Comparison of ENCODE assay signal across 19 mouse cellular contexts in the genomic region with DNA sequence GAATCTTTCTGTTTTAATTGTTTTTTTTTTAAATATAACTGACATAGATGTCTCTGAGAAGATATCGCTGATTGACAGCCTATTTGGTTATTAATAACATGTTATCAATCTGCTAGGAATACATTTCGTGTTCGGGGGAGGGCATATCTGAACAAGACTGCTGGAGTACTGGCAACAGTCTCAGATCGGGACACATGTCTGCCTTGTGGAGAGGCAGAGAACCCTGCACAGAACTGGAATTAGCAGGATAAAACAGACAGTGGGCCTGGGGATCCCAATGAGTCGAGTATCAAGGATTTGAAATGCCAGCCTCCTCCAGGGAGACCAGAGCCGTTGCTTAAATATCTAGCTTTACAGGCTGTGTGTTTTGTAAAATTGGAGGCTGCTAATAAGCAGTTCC.
"Had no signal": no experiment of that assay in that cellular context is flagged by ENCODE, and none has a peak within 500 bp of the region (broad histone marks: within the 10 kb centered on the region; RNA-seq: fewer than 3 reads in every experiment).

No protein-coding gene starts in this region.

- H3K4me2 ChIP-seq: kidney, embryonic 15.5 days; liver, embryonic 13.5 days; midbrain, embryonic 15.5 days; neural tube, embryonic 12.5 days; neural tube, embryonic 15.5 days; stomach, embryonic 15.5 days had no signal

- H3K27me3 ChIP-seq: kidney, embryonic 15.5 days; liver, embryonic 13.5 days; megakaryocyte, embryonic 14.5 days; midbrain, embryonic 15.5 days; neural tube, embryonic 12.5 days; neural tube, embryonic 15.5 days; stomach, embryonic 15.5 days had no signal

- H3K36me3 ChIP-seq: kidney, embryonic 15.5 days; liver, embryonic 13.5 days; midbrain, embryonic 10.5 days; midbrain, embryonic 15.5 days; neural tube, embryonic 12.5 days; neural tube, embryonic 15.5 days; stomach, embryonic 15.5 days had no signal

- DNase-seq: kidney, adult 11 months; kidney, adult 8-10 months; kidney, postnatal 10 days; kidney, postnatal 36 days; liver, embryonic 13.5 days; lung, adult 2 months; retina, postnatal 1 day; right cerebral cortex, postnatal 25 days; spleen, adult 18-20 months; thymus, adult 18-20 months; thymus, postnatal 36 days had no signal

- H3K9ac ChIP-seq: kidney, embryonic 15.5 days; liver, embryonic 13.5 days; midbrain, embryonic 15.5 days; neural tube, embryonic 12.5 days; neural tube, embryonic 15.5 days; stomach, embryonic 15.5 days had no signal

- H3K27ac ChIP-seq: kidney, embryonic 15.5 days; left cerebral cortex, adult 2 months; liver, embryonic 13.5 days; midbrain, embryonic 10.5 days; midbrain, embryonic 15.5 days; neural tube, embryonic 12.5 days; stomach, embryonic 15.5 days had no signal

- H3K9me3 ChIP-seq: kidney, embryonic 15.5 days; liver, embryonic 13.5 days; megakaryocyte, embryonic 14.5 days; midbrain, embryonic 10.5 days; midbrain, embryonic 15.5 days; neural tube, embryonic 12.5 days; neural tube, embryonic 15.5 days; stomach, embryonic 15.5 days had no signal

- ATAC-seq: midbrain, embryonic 15.5 days had no signal

- H3K4me1 ChIP-seq: kidney, embryonic 15.5 days; liver, embryonic 13.5 days; megakaryocyte, embryonic 14.5 days; midbrain, embryonic 10.5 days; midbrain, embryonic 15.5 days; neural tube, embryonic 12.5 days; stomach, embryonic 15.5 days had no signal

- H3K4me3 ChIP-seq: kidney, embryonic 15.5 days; left cerebral cortex, adult 2 months; liver, embryonic 13.5 days; megakaryocyte, embryonic 14.5 days; midbrain, embryonic 10.5 days; midbrain, embryonic 15.5 days; neural tube, embryonic 12.5 days; neural tube, embryonic 15.5 days; stomach, embryonic 15.5 days had no signal
